Mouse (Mus musculus) testis, postnatal 10 days (tissue): ENCODE measurements at regions not wholly inside any gene's neighbourhood (a gene's known extent, or its start where the extent isn't known, plus 50 kb on each side); places are given as distances from the start of the nearest gene placed in this dataset.

Source experiments
- DNase-seq: peaks from one replicate; pipeline ENCODE4 v3.0.0; 2021; ENCODE audit warnings: low spot score

DNA sequence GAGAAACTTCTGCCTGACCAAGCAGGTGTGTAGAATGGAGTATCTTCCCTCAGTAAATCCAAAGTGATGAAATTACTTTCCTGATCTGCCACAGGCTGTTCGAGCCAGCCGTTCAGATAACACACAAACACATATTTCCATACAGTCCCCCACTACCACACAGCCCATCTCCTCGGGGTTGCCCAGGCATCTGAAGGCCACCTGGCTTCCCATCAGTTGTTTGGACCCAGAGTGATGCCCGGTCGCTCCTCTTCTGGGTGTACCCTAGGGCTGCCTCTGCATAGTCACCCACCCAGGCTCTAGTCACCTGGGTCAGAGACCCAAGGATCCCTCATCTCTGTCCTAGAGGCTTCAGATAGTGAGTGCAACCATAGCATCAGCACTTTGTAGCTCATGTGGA is 107.9 kb downstream of the CK137956 start:
- no peak for DNase-seq

DNA sequence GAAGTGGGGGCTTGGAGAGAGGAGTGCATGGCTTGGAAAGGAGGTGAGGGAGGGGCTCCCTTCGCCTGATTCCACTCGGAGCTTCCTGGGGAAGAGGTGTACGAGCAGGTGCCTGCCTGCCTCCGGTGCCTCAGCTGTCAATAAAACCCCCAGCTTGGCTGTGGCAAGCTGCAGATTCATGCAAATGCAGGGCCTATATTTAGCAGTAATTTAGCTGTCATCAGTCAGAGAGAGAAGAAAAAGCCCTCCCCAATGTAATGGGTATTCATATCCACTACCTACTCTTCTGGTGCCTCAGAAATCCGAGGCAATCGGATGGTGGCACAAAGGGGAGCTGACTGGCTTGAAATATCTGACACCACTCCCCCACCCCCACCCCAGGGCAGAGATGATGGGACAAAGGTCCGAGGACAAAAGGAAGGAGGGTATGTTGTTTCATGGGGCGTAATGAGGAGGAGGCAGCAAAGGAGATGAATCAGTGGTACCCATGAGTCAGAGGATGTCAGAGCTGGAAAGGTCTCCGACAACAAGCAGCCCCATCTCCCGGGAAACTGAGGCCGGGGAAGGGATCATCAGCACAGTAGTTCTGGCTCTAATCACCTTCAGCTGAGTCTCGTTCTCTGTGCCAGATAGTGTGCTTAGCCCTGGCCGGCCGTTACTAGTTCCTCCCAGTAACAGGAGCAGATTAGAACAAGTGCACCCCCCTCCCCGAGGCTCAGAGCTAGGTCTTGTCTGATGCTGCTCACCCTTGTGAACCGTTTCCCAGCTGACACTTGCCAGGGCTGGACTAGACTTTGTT is 109.2 kb downstream of the CK137956 start:
- DNase-seq = no peak

DNA sequence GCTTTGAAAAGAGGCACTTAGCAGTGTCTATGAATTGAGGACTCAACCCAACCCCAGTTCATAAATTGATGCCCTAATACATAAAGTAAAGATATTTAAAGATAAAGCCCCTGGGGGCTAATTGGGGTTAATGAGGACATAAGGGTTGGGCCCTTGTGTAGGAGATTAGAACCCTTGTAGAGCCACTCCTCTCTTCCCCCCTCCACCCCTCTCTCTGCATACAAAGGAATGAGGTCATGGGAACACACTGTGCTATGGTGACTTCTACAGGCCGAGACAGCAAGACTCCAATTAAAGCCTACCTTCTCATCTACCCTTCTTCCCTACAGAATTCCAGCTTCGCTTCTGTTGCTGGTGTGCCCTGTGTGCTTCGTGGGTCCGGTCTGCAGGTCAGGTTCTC is 110.5 kb downstream of the CK137956 start:
- DNase-seq = no peak

DNA sequence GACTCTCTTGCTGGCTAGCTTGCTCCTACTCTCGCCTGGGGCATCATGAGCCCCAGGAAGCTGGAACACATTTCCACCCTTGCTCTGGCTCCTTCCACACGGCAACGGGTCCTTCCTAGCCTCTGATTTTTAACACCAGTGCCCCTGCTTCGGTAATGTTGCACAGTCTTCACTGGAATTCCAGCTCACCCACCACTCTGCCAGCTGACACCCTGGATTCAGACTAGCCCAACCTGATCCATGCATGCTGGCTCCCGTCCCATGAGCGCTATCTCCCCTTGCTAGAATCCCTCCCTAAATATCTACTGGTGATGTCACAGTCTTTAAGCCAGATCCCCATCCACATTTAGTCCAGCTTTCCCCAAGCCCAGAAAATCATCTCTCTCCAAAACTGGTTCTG is 111.2 kb downstream of the CK137956 start:
- no peak for DNase-seq

DNA sequence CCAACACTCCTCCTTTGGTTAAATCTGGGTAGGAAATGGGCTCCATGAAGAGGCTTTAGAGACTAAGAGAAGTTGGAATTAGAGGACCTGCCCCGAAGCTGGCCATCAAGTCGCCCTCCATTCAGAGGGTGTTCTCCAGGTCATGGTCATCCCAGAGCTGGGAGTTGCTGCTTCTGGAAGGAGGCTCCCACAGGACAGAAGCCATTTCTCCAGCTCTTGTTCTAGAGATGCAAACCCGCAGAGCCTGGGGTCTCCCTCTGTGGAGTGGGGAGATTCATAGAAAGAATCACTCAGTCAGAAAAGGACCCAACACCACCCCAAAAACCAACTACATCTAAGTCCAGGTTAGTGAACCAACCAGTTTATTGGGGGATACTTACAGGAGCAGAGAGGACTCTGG is 112.2 kb downstream of the CK137956 start:
- no peak for DNase-seq

DNA sequence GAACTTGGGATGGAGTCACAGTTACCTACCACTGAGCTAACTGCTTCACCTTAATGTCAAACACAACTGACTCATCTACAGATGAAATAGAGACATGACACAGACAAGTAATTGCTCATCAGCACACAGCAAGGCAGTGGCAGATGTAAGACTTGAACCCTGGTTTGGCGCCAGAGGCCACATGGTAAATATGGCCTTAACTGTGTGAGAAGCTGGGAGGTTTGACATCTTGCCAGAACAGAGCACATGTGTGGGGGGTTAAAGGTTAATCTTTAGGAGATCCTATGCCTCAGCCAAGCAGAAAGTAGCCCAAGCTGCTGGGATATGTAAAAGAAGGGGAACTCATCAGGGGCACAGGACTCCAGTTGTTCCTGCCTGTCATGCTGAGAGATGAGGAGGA is 114.9 kb downstream of the CK137956 start:
- DNase-seq = no peak

DNA sequence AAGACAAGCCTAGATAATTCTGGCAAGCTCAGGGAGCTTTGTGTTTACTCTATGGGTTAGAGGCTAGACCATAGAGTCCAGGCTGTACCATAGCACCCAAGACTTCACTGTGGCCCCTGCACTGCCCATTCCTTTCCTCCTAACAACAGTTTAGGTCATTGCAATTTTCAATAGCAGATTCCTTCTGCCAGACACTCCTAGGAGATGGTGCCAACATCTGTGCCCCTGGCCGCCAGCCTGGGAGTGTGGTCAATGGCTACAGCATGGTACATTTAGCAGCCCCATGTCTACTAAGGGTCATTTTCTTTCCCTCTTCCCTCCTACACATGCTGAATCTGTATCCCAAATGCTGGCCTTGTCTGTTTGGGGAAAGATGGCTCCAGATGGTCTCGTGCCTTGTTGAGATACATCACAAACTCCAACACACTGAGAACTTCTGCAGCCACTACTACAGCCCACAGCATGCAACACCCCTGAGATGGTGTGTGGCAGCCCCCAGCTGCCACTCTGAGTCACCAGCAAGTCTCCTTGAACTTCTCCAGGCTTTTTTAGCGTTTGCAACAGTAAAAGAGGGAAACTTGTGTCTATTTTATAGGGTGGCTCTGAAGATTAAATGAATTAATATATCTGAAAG is 115.9 kb downstream of the CK137956 start:
- DNase-seq = no peak

DNA sequence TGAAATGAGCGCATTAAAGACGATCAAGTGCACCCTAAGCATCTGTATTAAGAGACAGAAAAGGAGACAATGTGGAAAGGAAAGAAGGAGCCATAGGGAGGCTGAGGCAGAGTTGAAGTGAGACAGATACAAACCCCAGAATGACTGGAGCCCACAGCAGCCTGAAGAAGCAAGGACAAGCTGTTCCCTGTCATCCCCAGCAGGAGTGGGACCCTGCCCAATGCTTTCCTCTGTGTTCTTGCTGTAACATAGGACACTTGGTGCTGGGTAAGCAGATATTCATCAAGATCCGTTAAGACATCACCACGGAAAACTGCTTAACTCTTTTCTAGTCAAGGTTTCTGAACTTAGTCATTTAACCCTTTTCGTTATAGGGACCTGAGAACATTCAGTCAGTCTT is 121.4 kb downstream of the CK137956 start:
- no peak for DNase-seq

DNA sequence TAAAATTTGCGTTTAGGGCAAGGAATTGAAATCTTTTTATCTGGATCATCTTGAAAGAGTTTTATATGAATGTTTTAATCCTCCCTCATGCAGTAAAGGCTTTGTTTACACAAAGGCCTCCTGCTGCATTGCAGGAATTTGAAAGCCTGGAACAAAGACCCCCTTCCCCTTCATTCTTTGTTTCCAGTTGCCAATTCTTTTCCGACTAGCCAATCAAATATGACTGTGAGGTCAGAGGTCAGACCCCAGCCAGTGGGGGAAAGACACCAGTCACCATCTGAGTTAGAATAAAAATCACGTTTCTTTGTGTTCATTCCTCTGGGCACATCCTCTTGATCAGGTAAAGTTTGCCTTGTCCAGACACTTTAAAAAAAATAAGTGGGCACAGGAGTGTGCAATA is 124.4 kb downstream of the CK137956 start:
- DNase-seq = no peak

DNA sequence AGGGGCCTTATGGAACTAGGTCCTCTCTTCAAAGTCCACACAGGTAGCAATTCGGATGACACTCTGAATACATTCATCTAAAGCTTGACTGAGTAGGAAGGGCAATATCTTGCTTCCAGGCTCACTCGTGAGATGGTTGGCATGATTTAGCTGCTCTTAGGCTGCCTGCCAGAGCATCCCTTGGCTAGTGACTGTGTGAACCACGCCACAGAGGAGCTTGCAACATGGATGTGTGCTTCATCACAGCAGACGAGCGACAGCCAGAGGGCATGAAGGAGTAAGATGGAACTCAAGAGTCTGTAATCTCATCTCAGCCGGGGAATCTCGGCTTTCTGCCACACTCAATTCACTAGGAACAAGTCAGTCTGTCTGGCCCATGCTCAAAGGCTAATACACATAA is 127.3 kb downstream of the CK137956 start:
- no peak for DNase-seq

DNA sequence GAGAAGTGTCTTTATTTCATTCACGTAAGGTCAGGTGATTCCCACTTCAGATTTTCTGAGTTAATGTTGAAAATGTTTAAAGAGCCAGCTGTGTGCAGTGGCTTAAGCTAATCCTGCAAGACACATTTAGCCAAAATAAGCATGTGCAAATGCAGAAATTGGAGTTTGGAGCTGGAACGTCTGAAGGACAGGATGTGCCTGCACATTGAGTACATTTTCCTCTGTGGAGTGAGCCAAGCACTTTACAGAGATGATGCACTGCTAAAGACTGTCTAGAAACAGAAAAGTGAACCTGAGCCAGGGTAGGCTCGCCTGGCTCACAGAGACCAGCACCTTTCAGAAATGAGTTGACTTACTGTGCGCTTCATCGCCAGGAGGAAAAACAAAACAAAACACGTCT is 137.1 kb downstream of the CK137956 start:
- no peak for DNase-seq

DNA sequence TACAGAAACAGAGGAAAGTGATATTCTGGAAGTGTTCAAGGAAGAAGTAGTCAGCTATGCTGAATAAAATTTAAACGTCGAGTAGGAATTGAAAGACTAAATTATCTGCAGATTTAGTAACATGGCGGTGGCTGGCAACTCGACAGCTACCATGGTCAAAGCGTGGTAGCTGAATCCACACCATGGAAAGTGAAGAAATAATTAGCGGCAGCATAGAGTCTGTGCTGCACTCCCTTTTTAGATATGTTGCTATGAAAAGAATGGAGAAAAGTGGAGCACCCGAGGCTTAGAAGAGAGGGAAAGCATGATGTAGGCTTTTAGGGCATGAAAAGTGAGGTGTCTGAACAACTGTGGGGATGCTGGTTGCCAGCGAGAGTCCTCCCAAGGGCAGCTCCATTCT is 143.8 kb downstream of the CK137956 start:
- DNase-seq = no peak

DNA sequence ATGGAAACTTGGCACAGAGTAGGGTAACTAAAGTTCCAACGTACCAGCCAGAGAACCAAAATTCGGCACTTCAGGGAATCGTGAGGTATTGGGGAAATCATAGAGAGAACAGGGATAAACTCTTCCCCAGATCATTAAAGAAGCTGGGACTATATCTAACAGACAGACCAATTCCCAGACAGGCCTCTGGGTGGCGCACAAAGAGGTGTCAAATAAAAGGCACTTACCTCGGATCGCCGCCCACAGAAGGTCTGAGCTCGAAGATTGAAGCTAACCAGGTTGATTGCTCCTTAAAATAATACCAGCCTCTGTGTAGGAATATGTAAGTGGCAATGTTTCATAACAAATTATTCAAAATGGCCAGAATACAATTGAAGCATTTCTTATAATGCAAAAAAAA is 151.2 kb downstream of the CK137956 start:
- DNase-seq = peak; percentile 45

DNA sequence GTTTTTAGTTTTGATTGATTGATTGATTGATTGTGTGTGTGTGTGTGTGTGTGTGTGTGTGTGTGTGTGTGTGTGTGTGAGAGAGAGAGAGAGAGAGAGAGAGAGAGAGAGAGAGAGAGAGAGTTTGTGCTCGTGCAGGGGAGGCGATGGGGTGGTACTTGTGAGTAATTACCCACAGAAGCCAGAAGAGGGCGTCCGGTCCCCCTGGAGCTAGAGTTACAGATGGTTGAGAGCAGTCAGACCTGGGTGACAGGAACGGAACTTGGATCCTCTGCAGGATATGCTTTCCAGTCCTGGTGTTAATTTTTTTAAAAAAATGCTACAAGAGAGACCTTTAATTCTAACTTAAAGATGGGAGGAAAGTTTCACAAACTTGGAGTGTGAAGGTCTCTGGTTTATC is 151.7 kb downstream of the CK137956 start:
- DNase-seq = no peak

DNA sequence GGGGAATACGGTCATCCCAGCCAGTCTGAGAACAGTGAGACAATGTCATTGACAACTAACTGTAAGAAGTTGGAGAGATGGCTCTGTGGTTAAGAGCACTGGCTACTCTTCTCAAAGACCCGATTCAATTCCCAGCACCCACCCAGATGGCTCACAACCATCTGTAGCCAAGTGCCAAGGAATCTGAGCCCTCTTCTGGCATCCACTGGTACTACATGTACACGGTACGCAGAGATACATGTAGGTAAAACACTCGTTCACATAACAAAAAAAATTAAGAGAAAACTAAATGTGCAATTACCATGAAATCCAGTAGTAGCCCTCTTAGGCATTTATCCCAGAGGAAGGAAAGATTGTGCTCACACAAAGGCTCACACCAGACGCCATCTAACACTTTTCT is 156.1 kb downstream of the CK137956 start:
- DNase-seq = no peak

DNA sequence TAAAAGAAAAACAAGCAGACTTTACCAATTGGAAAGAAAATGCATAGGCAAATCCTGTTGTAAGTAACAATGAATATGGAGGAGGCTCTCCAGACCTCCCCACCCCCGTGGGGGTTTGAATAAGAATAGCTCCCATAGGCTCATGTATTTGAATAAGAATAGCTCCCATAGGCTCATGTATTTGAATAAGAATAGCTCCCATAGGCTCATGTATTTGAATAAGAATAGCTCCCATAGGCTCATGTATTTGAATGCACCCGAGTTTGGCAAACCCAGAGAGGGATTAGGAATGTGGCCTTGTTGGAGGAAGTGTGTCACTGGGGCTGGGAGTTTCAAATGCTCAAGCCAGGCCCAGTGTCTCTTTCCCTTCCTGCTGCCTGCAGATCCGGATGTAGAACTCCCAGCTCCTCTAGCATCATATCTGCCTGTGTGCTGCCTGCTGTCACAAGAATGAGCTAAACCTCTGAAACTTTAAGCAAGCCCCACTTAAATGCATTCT is 158.7 kb downstream of the CK137956 start:
- no peak for DNase-seq

DNA sequence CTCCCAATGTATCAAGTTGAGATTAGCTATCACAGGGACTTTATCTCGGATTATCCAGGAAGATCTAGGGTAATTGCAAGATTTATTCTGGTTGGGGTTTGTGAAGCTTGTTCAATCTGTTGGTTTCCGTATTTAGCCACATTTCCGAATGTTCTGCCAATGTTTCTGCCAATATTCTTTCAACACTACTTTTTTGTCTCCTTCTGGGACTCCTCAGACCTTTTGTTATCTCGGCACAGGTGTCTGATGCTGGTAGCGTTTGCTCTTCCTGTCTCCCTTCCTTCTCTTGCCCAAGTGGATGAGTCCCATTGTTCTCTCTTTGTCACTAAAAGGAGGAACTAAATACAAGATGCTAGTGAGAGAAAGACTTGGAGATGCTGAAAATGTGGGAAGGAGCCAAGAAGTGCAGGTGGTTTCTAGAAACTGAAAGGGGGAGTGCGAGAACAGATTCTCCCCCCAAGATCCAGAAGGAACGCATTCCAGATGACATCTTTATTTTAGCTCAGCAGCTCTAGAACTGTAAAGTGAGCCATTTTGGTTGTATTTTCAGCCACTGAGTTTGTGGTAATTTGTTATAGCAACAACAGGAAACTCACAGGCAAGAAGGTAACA is 159.7 kb downstream of the CK137956 start:
- no peak for DNase-seq

DNA sequence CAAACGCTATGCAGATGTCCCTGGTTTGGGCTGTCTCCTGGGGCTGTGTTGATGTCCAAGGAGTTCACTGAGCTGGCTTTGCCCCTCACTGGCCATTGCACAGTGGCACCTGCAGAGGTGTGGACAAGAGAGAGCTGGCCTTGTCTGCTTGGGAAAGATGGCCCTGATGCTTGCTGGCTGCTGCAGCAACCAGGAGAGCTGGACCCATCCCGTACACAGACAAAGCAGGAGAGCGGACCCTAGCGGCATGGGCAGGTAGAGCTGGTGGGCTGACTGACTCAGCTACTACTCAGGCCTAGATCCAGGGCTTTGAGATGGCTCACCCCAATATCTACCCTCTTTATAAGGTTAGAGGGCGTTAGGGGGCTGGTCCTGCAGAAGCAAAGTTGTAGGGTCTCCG is 161.7 kb downstream of the CK137956 start:
- DNase-seq = peak; percentile 42

DNA sequence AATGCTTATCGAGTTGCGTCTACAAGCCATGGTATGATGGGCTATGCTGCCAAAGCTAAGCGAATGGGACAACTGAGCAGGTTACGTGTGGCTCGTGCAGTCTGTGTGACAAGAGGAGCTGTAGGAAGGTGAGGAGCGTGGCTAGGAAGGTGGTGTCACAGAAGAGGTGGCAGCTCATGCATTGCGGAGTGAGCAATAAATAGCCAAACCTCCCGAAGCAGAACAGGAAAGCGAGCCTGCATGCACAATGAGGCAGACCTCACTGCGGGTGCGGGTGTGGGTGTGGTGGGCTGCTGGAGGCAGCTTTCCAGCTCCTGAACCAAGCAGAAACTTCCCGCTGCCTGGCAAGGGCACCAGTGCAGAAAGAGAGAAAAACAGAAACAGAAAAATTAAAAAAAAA is 181.5 kb downstream of the CK137956 start:
- no peak for DNase-seq

DNA sequence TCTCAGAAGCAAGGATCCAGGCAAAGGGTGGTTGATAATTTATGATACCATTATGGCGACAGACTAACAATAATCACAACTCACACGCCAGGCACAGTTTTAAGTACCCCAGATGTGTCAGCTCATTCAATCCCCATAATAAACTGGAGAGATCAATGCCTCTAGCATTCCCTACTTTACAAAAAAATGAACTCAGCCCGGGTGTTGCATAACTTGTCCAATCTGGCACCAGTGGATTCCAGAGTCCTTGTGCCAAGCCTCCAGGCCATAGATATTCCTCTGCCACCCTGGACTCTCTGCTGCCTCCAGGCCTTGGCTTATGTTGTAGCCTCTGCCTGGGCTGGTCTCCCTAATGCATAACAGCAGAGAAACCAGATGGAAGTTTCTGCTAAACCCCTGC is 185.0 kb downstream of the CK137956 start:
- no peak for DNase-seq

DNA sequence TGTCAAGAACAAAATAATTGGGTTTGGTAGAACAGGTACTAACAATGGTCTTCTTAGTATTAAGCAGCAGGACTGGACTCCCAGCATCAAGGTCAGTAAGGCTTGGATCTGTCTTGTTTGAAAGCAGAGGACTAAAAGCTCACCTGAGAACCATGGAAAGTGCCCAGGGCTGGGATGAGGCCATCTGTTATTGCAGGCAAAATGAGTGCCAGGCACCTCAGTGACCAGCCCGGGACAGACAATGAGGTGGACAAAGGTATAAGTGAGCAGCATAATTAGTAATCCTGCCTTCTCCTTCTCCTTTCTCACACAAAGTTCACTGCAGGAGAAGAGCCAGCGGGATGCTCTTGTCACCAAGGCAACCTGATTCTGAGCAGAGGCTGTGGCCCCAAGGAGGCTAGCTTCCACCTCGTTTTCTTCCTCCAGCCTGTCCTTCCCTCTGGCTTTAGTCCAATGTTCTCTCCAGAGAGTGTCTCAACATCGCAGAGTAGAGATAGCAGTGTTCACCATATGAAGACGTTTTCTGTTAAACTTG is 198.7 kb downstream of the CK137956 start:
- no peak for DNase-seq

DNA sequence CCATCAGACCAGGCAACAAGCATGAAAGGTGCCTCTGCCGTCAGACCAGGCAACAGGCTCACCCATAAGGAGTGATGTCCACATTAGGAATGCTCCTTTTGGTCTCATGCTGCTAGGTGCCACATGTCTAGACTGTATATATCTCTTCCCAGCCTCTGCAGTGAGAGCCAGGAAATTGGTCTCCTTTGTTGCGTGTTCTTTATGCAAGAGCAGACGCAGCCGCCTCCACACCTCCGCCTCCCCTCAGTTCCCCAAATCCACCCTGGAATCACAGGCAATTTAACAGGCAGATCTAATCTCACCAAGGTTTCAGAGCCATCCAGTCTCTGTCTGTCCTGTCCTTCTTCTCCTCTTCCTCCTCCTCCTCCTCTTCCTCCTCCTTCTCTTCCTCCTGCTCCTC is 207.0 kb downstream of the CK137956 start:
- DNase-seq = no peak

DNA sequence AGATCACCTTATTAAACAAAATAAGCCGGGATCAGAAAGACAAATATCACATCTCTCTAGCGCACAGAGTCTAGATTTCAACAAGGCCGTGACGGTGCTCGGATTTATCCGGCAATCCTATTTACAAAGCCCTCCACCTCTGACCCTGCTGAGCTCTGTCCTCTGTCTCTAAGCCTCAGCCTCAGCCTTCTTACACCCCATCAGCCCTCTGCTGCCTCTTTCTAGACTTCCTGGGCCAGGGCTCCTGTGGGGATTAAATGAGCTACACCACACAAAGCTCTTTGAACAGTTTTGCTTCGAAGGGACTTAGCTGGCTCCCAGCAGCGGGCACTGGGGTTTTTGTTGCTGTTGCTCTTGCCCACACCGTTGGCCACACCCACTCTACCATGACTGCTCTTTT is 211.8 kb downstream of the CK137956 start:
- DNase-seq = no peak
